Comparison of ENCODE assay signal across 26 mouse cellular contexts in the genomic region with DNA sequence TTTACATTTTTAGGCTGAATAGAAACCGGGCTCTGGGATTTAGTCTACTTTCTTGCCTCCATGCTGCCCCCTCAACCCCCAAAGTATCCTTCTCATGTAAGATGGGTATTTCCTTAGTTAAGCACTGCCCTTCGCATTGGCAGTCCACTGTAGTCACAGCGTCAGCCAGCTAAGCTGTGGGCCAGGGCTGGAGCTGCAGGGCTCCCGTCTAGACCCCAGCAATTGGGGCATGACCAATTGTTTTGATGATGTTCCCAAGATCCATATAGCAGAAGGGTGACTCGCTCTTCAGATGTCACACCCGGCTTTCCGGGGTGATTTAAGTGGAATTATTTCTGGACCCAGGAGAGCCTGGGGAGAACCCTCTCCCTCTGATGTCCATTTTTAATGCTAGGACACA.
"Had no signal": no experiment of that assay in that cellular context is flagged by ENCODE, and none has a peak within 500 bp of the region (broad histone marks: within the 10 kb centered on the region; RNA-seq: fewer than 3 reads in every experiment).

No protein-coding gene starts in this region.

- H3K9me3 ChIP-seq: heart, embryonic 13.5 days; heart, embryonic 15.5 days; kidney, embryonic 15.5 days; limb, embryonic 13.5 days; limb, embryonic 15.5 days; liver, embryonic 12.5 days had no signal

- H3K36me3 ChIP-seq: heart, embryonic 13.5 days; heart, embryonic 15.5 days; kidney, embryonic 15.5 days; limb, embryonic 13.5 days; limb, embryonic 15.5 days; liver, embryonic 12.5 days had no signal

- H3K27ac ChIP-seq: heart, adult 2 months; heart, embryonic 13.5 days; heart, embryonic 15.5 days; hindbrain, embryonic 14.5 days; kidney, embryonic 15.5 days; kidney, postnatal 0 days; limb, embryonic 13.5 days; limb, embryonic 15.5 days; liver, embryonic 12.5 days; liver, embryonic 14.5 days had no signal

- H3K27me3 ChIP-seq: heart, embryonic 13.5 days; heart, embryonic 15.5 days; kidney, embryonic 15.5 days; limb, embryonic 13.5 days; limb, embryonic 15.5 days had no signal

- H3K4me3 ChIP-seq: heart, adult 2 months; heart, embryonic 13.5 days; heart, embryonic 15.5 days; kidney, embryonic 15.5 days; limb, embryonic 13.5 days; limb, embryonic 15.5 days; liver, embryonic 12.5 days had no signal

- DNase-seq: gastrocnemius, postnatal 14 days; gastrocnemius, postnatal 36 days; heart, adult 11 months; heart, adult 2 months; heart, postnatal 14 days; heart, postnatal 36 days; kidney, adult 11 months; kidney, adult 2 months; kidney, adult 9 months; kidney, postnatal 14 days; kidney, postnatal 36 days; layer of hippocampus, adult 9-11 months; layer of hippocampus, postnatal 36 days; lung, adult 18-20 months had no signal

- H3K4me2 ChIP-seq: heart, embryonic 11.5 days; heart, embryonic 13.5 days; heart, embryonic 15.5 days; hindbrain, embryonic 14.5 days; kidney, embryonic 15.5 days; limb, embryonic 13.5 days; limb, embryonic 15.5 days; liver, embryonic 12.5 days had no signal

- H3K9ac ChIP-seq: heart, embryonic 13.5 days; heart, embryonic 15.5 days; hindbrain, embryonic 14.5 days; kidney, embryonic 15.5 days; limb, embryonic 13.5 days; limb, embryonic 15.5 days; liver, embryonic 12.5 days; liver, embryonic 14.5 days had no signal

- ATAC-seq: hindbrain, embryonic 16.5 days; intestine, embryonic 16.5 days; liver, embryonic 12.5 days had no signal
